Mouse (Mus musculus): ENCODE data around the gene Ccdc130. TPM values are rescaled to one million over a fixed set of nuclear protein-coding genes. Genes with fewer than 3 reads are reported as not detected.
A peak's percentile ranks its signal among the peaks of the same experiment; 100 is the strongest.

The Ccdc130 gene
- polyA plus RNA-seq, 1 experiment: 27.9 TPM

DNA sequence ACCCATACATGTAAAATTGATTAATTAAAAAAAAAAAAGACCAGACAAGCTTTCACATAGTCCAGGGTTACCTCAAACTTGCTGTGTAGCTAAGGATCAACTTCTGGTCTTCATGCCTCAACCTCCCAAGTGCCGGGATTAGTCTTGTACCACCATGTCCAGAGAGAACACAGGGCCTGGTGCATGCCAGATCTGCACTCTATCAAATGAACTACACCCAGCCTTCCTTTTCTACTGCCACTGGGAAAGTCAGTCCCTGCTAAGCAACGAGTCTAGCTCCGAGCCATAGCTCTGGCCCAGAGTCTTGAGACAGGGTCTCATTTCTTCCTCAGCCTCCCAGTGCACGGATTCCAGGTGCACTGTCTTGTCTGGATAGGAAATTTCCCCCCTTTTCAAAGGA is 56.9 kb downstream of the Ccdc130 start:
- peaks cover 4% of the 10 kb centered on the region for H3K4me1 ChIP-seq (ENCODE audit: control insufficient read depth, insufficient read depth, low read length)
- H3K4me3 ChIP-seq (replicated peaks; ENCODE audit: control insufficient read depth, low read depth, low read length): no peak overlapping the region
- WGBS: 84% methylated on average over 4 of the region's 4 CpGs
- TF ChIP-seq POLR2A (IDR thresholded peaks at IDR 0.05; ENCODE audit: borderline replicate concordance, control insufficient read depth, low read depth, low read length) (no peak), CTCF (IDR thresholded peaks at IDR 0.05; ENCODE audit: control insufficient read depth, insufficient read depth, low read length) (no peak)
- no peak overlapping the region for H3K27ac ChIP-seq (ENCODE audit: control insufficient read depth, insufficient read depth, low read depth, low read length, poor library complexity)

DNA sequence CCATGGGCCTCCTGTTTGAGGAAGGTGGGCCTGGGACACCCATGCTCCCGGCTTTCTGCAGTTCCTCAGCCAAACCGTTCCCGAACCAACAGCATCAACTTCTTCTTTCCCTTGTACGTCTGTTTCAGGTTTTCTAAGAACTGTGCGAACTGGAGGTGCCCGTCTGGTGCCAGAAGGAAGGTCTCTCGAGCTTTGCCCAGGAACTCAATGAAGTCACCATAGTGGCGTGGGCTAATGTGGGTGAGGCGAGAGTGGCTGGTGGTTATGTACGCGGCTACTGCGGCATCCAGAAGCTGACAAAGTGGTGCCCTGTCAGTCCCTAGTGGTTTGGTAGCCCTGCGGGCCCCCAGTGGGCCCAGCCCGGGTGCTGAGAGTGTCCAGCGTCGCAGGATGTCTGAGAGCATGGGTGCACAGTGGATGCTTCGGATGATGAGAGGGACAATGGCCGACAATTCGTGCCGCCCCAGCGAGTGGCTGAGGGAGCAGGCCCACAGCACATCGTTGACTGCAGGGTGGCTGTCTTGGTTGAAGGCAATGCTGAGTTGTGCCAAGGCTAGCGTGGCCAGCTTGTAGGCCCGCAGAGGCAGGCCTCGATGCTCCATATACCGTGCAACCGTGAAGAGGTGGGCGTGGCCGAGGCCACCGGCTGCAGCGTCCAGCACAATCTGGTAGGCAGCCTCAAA is 58.2 kb downstream of the Ccdc130 start:
- Histone ChIP-seq H3K4me3 (replicated peaks; ENCODE audit: control insufficient read depth, low read depth, low read length) (no peak overlapping the region), H3K27ac (ENCODE audit: control insufficient read depth, insufficient read depth, low read depth, low read length, poor library complexity) (no peak overlapping the region), H3K4me1 (ENCODE audit: control insufficient read depth, insufficient read depth, low read length) (peaks cover 6% of the 10 kb centered on the region; the same call in 1 of the 2 replicates)
- TF ChIP-seq CTCF (IDR thresholded peaks at IDR 0.05; ENCODE audit: control insufficient read depth, insufficient read depth, low read length) (no peak), POLR2A (IDR thresholded peaks at IDR 0.05; ENCODE audit: borderline replicate concordance, control insufficient read depth, low read depth, low read length) (no peak)
- WGBS: 87% methylated on average over 31 of the region's 31 CpGs

DNA sequence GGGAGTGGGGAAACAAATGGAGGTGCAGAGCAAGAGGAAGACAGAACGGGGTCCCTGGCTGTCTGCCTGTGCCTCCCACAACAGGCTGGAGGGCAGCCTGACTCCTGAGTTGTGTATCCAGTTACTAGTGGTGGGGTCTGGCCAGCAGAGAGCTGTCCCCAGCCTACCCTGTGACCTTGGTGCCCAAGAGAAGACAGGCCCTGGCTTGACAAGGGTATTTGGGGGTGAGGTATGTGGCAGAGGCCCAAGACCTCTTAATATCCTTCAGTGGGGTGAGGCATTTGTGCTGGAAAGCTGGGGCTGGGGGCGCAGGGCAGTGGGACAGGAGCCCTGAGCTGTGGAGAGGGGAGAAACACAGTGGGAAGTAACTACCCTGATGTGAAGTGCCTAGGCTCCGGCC is 59.0 kb downstream of the Ccdc130 start:
- WGBS: 79% methylated on average over 3 of the region's 3 CpGs
- H3K4me3 ChIP-seq (replicated peaks; ENCODE audit: control insufficient read depth, low read depth, low read length): no peak overlapping the region
- H3K4me1 ChIP-seq (ENCODE audit: control insufficient read depth, insufficient read depth, low read length): peaks cover 6% of the 10 kb centered on the region; the same call in 1 of the 2 replicates
- TF ChIP-seq POLR2A (IDR thresholded peaks at IDR 0.05; ENCODE audit: borderline replicate concordance, control insufficient read depth, low read depth, low read length) (no peak), CTCF (IDR thresholded peaks at IDR 0.05; ENCODE audit: control insufficient read depth, insufficient read depth, low read length) (no peak)
- no peak overlapping the region for H3K27ac ChIP-seq (ENCODE audit: control insufficient read depth, insufficient read depth, low read depth, low read length, poor library complexity)

DNA sequence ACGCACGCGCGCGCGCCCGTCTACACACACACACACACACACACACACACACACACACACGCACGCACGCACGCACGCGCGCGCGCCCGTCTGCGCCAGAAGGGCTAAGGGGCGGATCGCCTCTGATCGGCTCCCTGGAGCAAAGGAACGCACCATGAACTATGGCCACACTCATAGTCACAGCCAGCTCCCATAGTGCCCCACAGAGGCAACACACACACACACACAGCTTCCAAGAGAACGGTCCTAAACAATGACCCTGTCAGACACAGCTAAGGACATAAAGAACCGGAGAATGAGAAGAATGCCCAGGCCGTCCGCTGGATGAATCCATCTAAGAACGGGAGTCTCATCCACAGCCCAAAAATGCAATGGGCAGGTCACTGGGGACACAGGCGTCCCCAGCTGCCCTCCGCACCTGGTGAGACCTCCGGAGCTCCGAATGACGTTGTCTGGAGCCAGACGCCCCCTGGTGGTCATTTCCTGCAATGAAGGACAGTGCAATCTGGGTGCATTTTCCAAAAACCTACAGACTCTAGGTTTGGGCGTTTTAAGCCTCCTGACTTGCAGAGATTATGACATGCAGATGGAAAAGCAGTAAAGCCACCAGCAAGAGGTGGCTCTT is 59.9 kb downstream of the Ccdc130 start:
- Histone ChIP-seq H3K4me3 (replicated peaks; ENCODE audit: control insufficient read depth, low read depth, low read length) (no peak overlapping the region), H3K4me1 (ENCODE audit: control insufficient read depth, insufficient read depth, low read length) (peaks cover 6% of the 10 kb centered on the region; the same call in 1 of the 2 replicates), H3K27ac (ENCODE audit: control insufficient read depth, insufficient read depth, low read depth, low read length, poor library complexity) (0 out of 2 replicates have a peak overlapping the region, but pooled peaks have one; percentile 4)
- TF ChIP-seq CTCF (IDR thresholded peaks at IDR 0.05; ENCODE audit: control insufficient read depth, insufficient read depth, low read length) (peak; percentile 86), POLR2A (IDR thresholded peaks at IDR 0.05; ENCODE audit: borderline replicate concordance, control insufficient read depth, low read depth, low read length) (no peak)
- WGBS: 55% methylated on average over 34 of the region's 34 CpGs

DNA sequence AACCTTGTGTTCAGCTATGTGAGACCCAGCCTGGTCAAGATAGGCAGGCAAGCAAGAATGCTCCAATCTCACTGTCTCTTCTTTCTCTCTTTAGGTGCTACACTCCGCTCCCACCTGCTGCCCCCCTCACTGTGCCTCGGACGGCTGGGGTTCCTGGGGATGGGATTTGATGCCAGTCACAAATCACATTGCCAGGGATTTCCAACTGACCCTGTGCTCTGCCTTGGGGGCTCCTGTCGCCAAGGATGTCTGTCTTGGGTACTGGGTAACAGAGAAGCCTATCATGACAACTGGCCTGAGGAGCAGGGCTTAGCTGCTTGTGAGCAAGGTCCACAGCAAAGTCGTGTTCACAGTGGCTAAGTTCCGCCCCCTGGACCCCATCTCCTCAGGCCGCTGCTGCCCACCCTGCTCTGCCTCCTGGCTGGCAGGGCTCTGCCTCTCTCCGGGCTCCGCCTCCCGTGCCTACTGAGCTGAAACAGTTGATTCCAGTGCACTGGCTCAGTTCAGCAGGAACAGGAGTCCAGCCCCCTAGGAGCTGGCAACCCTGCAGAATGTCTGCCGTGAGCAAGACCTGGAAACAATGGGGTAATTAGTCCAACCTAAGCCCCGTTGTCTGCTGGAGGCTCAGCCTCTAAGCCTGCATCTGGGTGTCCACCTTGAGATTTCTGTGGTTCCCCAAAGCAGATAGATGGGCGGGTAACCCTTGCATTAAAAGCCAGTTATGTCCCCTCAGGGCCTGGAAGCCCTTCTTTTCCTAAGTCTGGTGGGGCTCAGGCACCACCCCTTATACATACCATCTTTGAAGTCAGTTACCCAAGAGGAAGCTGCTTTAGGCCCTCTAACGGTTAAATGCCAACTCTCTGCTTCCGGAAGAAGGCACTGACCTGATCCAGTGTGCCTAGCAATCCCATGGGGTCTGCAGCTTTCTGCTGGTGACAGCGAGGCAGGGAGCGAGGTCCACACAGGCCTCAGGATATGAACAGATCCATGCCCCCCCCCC is 61.5 kb downstream of the Ccdc130 start:
- no peak for TF ChIP-seq CTCF (IDR thresholded peaks at IDR 0.05; ENCODE audit: control insufficient read depth, insufficient read depth, low read length)
- TF ChIP-seq POLR2A (IDR thresholded peaks at IDR 0.05; ENCODE audit: borderline replicate concordance, control insufficient read depth, low read depth, low read length): no peak
- Histone ChIP-seq H3K4me1 (ENCODE audit: control insufficient read depth, insufficient read depth, low read length) (peaks cover 6% of the 10 kb centered on the region; the same call in 1 of the 2 replicates), H3K27ac (ENCODE audit: control insufficient read depth, insufficient read depth, low read depth, low read length, poor library complexity) (peak overlapping the region; percentile 94), H3K4me3 (replicated peaks; ENCODE audit: control insufficient read depth, low read depth, low read length) (no peak overlapping the region)
- 14% methylated on average over 17 of the region's 17 CpGs for WGBS

- TF ChIP-seq CTCF (IDR thresholded peaks at IDR 0.05; ENCODE audit: control insufficient read depth, insufficient read depth, low read length): no peak
- TF ChIP-seq POLR2A (IDR thresholded peaks at IDR 0.05; ENCODE audit: borderline replicate concordance, control insufficient read depth, low read depth, low read length): peak; percentile 67; the same call in 1 of the 2 replicates
- Histone ChIP-seq H3K27ac (ENCODE audit: control insufficient read depth, insufficient read depth, low read depth, low read length, poor library complexity) (peak overlapping the region; percentile 94), H3K4me1 (ENCODE audit: control insufficient read depth, insufficient read depth, low read length) (peaks cover 8% of the 10 kb centered on the region), H3K4me3 (replicated peaks; ENCODE audit: control insufficient read depth, low read depth, low read length) (no peak overlapping the region)
- 10% methylated on average over 7 of the region's 7 CpGs for WGBS
Measured at GRCm38 (mm10) chr8:84207811-84208210, 62.4 kb downstream of the Ccdc130 start.

Other genes with a start within 250 kb of the Ccdc130 start
- gene Palm3, start 248.9 kb downstream of the Ccdc130 start, polyA plus RNA-seq (2011; ENCODE audit: insufficient read depth, insufficient read length, low replicate concordance, missing spikeins): 2.7 TPM in 1 of 2 replicates, not detected in the other
- 2.4 and 7.7 TPM in 2 replicates for gene Il27ra, start 227.8 kb downstream of the Ccdc130 start, polyA plus RNA-seq (2011; ENCODE audit: insufficient read depth, insufficient read length, low replicate concordance, missing spikeins)
- not detected in 2 replicates for gene Rln3, start 225.4 kb downstream of the Ccdc130 start, polyA plus RNA-seq (2011; ENCODE audit: insufficient read depth, insufficient read length, low replicate concordance, missing spikeins)
- 1.3 and 1.4 TPM in 2 replicates for gene Gm10643, start 205.2 kb downstream of the Ccdc130 start, polyA plus RNA-seq (2011; ENCODE audit: insufficient read depth, insufficient read length, low replicate concordance, missing spikeins)
- 12.2 and 20.7 TPM in 2 replicates for gene Rfx1, start 203.5 kb downstream of the Ccdc130 start, polyA plus RNA-seq (2011; ENCODE audit: insufficient read depth, insufficient read length, low replicate concordance, missing spikeins)
- gene Dcaf15, start 165.6 kb downstream of the Ccdc130 start, polyA plus RNA-seq (2011; ENCODE audit: insufficient read depth, insufficient read length, low replicate concordance, missing spikeins): 23.1 and 44.6 TPM in 2 replicates
- gene Podnl1, start 144.4 kb downstream of the Ccdc130 start, polyA plus RNA-seq (2011; ENCODE audit: insufficient read depth, insufficient read length, low replicate concordance, missing spikeins): 5.8 and 7.6 TPM in 2 replicates
- 10.9 and 18.5 TPM in 2 replicates for gene Cc2d1a, start 122.4 kb downstream of the Ccdc130 start, polyA plus RNA-seq (2011; ENCODE audit: insufficient read depth, insufficient read length, low replicate concordance, missing spikeins)
- not detected in 2 replicates for gene 4930432K21Rik, start 122.4 kb downstream of the Ccdc130 start, polyA plus RNA-seq (2011; ENCODE audit: insufficient read depth, insufficient read length, low replicate concordance, missing spikeins)
- 3.0 TPM in 1 of 2 replicates, not detected in the other for gene Nanos3, start 85.2 kb downstream of the Ccdc130 start, polyA plus RNA-seq (2011; ENCODE audit: insufficient read depth, insufficient read length, low replicate concordance, missing spikeins)
- 2.0 and 4.0 TPM in 2 replicates for gene Zswim4, start 33.3 kb downstream of the Ccdc130 start, polyA plus RNA-seq (2011; ENCODE audit: insufficient read depth, insufficient read length, low replicate concordance, missing spikeins)
- gene D8Ertd738e, start 20.7 kb downstream of the Ccdc130 start, polyA plus RNA-seq (2011; ENCODE audit: insufficient read depth, insufficient read length, low replicate concordance, missing spikeins): 101 and 196 TPM in 2 replicates
- 11.1 and 26.0 TPM in 2 replicates for gene Mri1, start 13.1 kb downstream of the Ccdc130 start, polyA plus RNA-seq (2011; ENCODE audit: insufficient read depth, insufficient read length, low replicate concordance, missing spikeins)
- gene Cacna1a, start 118.1 kb upstream of the Ccdc130 start, polyA plus RNA-seq (2011; ENCODE audit: insufficient read depth, insufficient read length, low replicate concordance, missing spikeins): 0.37 and 2.7 TPM in 2 replicates

All from bone marrow, adult 2 months (tissue).